Mouse (Mus musculus) heart, adult 2 months (tissue): ENCODE measurements around the gene Ech1.

Source experiments
- CTCF ChIP-seq: fragments of 200-600 bp; IDR thresholded peaks from 2 replicates; pipeline ENCODE4 v1.8.1; 2022; ENCODE audit warnings: antibody characterized with exemption, mild to moderate bottlenecking, moderate library complexity
- POLR2A ChIP-seq: fragments of 200-500 bp; IDR thresholded peaks from 2 replicates; pipeline ENCODE4 v1.6.1; 2011; ENCODE audit warnings: mild to moderate bottlenecking, low read depth, low read length, control low read depth; ENCODE audit not compliant: insufficient read depth

- TF ChIP-seq CTCF (no peak), POLR2A (no peak; the same call in 1 of the 2 replicates)
These were observed 8.8 kb downstream of the Ech1 start, which contains the start of gene Lgals4 for GRCm38 (mm10) chr7:28833723-28834347.
